Mouse (Mus musculus): ENCODE measurements around the gene Plxdc2. TPM values are rescaled to one million over a fixed set of nuclear protein-coding genes. Genes with fewer than 3 reads are reported as not detected.

The Plxdc2 gene
- polyA plus RNA-seq, 1 experiment from 2014 or later, result 29.6 TPM

DNA sequence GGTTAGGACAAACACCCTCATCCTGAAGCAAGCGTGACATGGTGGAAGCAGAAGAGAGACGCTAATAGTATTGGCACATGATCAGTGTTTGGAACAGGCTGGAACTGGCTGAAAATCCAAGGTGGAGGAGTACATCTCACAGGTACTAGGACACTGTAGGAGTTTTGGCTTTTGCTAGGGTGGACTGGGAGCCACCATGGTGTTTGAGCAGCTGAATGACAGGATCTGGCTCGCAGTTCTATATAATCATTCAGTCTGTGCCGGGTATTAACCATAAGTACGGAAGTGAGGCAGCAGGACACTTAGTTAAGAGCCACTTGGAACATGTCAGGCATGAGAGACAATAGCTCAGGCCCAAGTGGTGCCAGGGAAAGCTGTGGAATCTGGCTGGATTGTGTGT is 82.9 kb downstream of the Plxdc2 start:
- Histone ChIP-seq H3K9ac (no peak overlapping the region), H3K4me1 (no peaks in the 10 kb centered on the region), H3K9me3 (no peaks in the 10 kb centered on the region), H3K36me3 (no peaks in the 10 kb centered on the region), H3K27ac (no peak overlapping the region), H3K4me3 (no peak overlapping the region), H3K27me3 (no peaks in the 10 kb centered on the region), H3K4me2 (no peak overlapping the region)
- WGBS, result 88% methylated on average over 5 of the region's 5 CpGs
- ATAC-seq (ENCODE audit: insufficient number of reproducible peaks, insufficient read depth, low FRiP score, low TSS enrichment, low read depth), result no peak

DNA sequence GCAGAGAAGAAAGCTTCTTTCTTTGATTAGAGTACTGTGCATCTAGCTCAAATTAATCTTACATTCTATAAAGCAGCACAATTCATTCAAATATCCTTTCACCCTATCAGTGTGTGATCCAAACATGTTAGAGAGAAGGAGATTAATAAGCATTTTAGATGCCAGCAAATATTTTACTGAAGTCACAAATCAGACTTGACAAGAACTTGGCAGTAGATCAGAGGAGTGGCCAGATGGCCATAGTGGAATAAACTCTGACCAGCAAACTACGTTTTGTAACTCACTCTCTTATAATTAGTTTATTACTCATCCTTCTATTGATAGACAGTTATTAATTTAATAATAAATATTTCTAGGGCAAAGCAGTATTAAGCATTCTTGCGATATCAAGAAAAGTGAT is 86.5 kb downstream of the Plxdc2 start:
- no peak overlapping the region for H3K9ac ChIP-seq
- no peaks in the 10 kb centered on the region for H3K36me3 ChIP-seq
- ATAC-seq (ENCODE audit: insufficient number of reproducible peaks, insufficient read depth, low FRiP score, low TSS enrichment, low read depth), result no peak
- 76% methylated on average over 2 of the region's 2 CpGs for WGBS
- no peak overlapping the region for H3K4me2 ChIP-seq
- H3K27ac ChIP-seq, result no peak overlapping the region
- no peaks in the 10 kb centered on the region for H3K9me3 ChIP-seq
- H3K27me3 ChIP-seq, result no peaks in the 10 kb centered on the region
- H3K4me3 ChIP-seq, result no peak overlapping the region
- H3K4me1 ChIP-seq, result no peaks in the 10 kb centered on the region

DNA sequence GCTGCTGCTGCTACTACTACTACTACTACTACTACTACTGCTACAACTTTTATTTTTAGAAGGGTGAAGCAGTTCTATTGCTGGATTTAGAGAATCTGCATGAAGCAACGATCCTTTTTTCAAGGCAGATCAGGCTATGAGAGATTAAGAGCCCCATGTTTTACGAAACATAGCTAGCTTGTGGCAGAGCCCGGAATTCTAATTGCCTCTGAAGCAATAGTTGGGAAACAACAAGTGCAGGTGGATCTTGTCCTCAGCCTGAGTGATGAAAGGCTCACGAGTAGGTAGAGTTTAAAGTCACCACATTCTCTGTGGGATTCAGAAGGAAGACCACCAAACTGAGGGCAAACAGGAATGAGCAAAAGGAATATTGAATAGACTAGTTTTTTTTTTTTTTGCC is 91.8 kb downstream of the Plxdc2 start:
- H3K4me2 ChIP-seq, result no peak overlapping the region
- no peak overlapping the region for H3K9ac ChIP-seq
- H3K27ac ChIP-seq, result no peak overlapping the region
- H3K27me3 ChIP-seq, result no peaks in the 10 kb centered on the region
- no peak overlapping the region for H3K4me3 ChIP-seq
- 80% methylated on average over 4 of the region's 4 CpGs for WGBS
- H3K9me3 ChIP-seq, result no peaks in the 10 kb centered on the region
- peaks cover 10% of the 10 kb centered on the region for H3K4me1 ChIP-seq
- ATAC-seq (ENCODE audit: insufficient number of reproducible peaks, insufficient read depth, low FRiP score, low TSS enrichment, low read depth), result no peak
- no peaks in the 10 kb centered on the region for H3K36me3 ChIP-seq

DNA sequence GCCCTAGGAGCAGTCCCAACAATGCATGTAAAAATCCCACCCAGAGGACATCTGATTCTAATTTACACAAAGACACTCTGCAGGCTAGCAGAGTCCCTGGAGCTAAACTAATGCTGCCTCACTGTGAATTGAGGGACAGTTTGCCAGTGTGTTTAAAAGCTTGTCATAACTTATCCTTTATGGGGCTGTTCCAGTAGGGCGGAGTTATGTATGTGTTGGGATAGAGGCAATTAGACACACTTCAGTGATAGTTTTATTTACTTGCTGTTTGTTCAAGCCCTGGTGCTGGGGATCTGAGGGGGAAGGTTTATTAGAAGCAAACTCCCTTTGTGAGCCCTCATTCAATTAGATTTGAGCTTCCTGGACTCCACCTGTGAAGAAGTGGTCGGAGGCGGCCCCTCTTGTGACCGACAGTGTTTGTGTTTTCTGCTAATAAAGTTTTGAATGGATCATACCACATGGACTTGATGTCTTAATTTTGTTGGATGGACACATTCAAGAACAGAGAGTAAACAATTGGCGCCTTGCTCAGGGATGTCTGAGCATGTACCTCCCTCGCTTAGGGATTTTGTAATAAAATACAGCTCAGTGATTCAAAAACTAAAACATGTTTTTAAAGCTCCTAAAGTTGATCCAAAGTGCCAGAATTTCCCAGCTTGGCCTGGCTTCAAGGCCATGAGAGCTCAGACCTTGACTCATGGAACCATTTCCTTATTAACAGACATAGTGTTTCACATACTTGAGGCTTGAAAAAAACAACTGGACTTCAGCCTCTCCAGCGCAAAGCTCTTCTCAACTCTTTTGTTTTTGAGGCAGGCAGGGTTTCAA is 94.9 kb downstream of the Plxdc2 start:
- Histone ChIP-seq H3K9me3 (no peaks in the 10 kb centered on the region), H3K27ac (peak overlapping the region; percentile 22), H3K4me3 (no peak overlapping the region), H3K4me2 (peak overlapping the region; percentile 19), H3K36me3 (no peaks in the 10 kb centered on the region), H3K4me1 (peaks cover 10% of the 10 kb centered on the region), H3K27me3 (no peaks in the 10 kb centered on the region), H3K9ac (no peak overlapping the region)
- 24% methylated on average over 7 of the region's 7 CpGs for WGBS
- ATAC-seq (ENCODE audit: insufficient number of reproducible peaks, insufficient read depth, low FRiP score, low TSS enrichment, low read depth), result peak; percentile 62

DNA sequence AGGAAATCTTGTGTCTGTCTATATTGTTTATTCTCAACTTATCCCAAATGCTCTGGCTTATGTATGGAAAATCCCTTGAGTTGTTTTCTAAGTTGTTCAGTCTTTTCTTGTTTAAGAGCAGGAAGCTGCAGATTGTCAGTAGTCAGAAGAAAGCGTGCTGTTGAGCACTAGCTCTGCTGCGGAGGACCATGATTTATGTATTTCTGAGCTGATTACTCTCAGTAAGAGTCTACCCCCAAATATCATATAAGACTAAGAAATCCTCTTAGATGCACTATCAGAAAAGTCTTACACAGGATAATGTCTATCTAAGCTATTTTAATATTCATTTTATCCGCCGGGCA is 95.5 kb downstream of the Plxdc2 start:
- H3K4me2 ChIP-seq, result no peak overlapping the region
- H3K27ac ChIP-seq, result no peak overlapping the region
- H3K9me3 ChIP-seq, result no peaks in the 10 kb centered on the region
- no peak for ATAC-seq (ENCODE audit: insufficient number of reproducible peaks, insufficient read depth, low FRiP score, low TSS enrichment, low read depth)
- no peak overlapping the region for H3K9ac ChIP-seq
- H3K4me1 ChIP-seq, result peaks cover 10% of the 10 kb centered on the region
- no peaks in the 10 kb centered on the region for H3K27me3 ChIP-seq
- H3K36me3 ChIP-seq, result no peaks in the 10 kb centered on the region
- WGBS, result 74% methylated on average over 4 of the region's 4 CpGs
- H3K4me3 ChIP-seq, result no peak overlapping the region

DNA sequence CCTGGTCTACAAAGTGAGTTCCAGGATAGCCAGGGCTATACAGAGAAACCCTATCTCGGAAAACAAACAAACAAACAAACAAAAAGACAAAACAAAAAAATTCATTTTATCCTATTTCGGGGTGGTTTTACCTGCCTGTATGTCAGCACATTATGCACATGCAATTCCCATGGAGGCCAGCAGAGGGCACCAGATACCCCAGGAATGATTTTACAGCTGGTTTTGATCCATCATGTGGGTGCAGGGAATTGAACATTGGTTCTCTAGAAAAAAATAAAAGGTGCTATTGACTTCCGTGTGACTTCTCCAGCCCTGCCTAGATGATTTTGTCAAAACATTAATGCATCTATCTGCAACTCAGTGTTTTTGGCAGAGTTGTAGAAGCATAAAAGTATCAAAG is 96.0 kb downstream of the Plxdc2 start:
- Histone ChIP-seq H3K4me1 (peaks cover 10% of the 10 kb centered on the region), H3K4me3 (no peak overlapping the region), H3K27me3 (no peaks in the 10 kb centered on the region), H3K27ac (no peak overlapping the region), H3K36me3 (no peaks in the 10 kb centered on the region), H3K4me2 (no peak overlapping the region), H3K9me3 (no peaks in the 10 kb centered on the region), H3K9ac (no peak overlapping the region)
- no peak for ATAC-seq (ENCODE audit: insufficient number of reproducible peaks, insufficient read depth, low FRiP score, low TSS enrichment, low read depth)
- WGBS, result 91% methylated on average over 3 of the region's 3 CpGs

DNA sequence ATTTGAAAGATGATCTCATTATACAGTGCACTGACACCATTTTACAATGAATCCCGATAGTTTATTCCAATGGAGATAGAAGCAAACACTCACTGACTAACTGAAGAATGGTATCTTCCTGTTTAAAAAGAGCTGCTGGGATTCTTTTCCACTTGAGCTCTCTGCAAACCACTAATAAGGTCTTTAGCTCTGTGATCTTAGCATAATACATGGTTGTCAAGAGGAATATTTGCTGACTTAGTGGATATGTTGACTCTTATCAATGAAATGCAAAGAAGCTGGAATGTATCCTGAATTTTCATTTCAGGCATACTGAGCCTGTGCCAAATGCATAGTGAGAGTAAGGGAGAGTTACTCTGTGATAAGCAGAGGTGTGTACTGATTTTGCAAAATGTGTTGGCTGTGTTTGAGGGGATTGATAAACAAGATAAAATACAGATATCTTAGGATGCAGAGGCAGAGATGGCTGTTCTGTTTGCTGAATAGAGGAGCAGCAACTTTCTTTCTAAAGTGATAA is 100.2 kb downstream of the Plxdc2 start:
- Histone ChIP-seq H3K4me3 (no peak overlapping the region), H3K27me3 (no peaks in the 10 kb centered on the region), H3K9ac (no peak overlapping the region), H3K27ac (no peak overlapping the region), H3K4me2 (no peak overlapping the region), H3K4me1 (peaks cover under 1% of the 10 kb centered on the region; the same call in 1 of the 2 replicates), H3K9me3 (no peaks in the 10 kb centered on the region), H3K36me3 (no peaks in the 10 kb centered on the region)
- WGBS, result 85% methylated on average over 1 of the region's 1 CpGs
- ATAC-seq (ENCODE audit: insufficient number of reproducible peaks, insufficient read depth, low FRiP score, low TSS enrichment, low read depth), result no peak

DNA sequence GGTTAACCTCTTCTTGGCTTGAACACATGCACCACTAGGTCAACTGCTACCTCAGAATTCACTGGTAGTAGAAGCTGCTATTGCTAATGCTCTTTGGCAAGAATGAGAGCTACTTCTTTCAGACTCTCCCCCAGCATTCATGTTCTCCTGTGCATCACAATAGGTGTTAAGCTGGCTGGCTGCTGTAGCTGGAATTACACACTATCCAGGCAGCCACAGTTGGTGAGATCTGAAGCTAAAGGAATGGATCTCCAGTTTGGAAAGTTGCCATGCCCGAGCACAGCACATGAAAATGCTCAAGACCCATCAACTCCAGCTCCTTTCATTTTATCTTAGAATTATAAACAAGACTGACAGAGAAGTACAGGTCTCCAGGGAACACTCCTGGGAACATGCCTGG is 103.4 kb downstream of the Plxdc2 start:
- Histone ChIP-seq H3K9ac (no peak overlapping the region), H3K36me3 (no peaks in the 10 kb centered on the region), H3K27ac (no peak overlapping the region), H3K27me3 (no peaks in the 10 kb centered on the region), H3K9me3 (no peaks in the 10 kb centered on the region), H3K4me3 (no peak overlapping the region), H3K4me1 (no peaks in the 10 kb centered on the region), H3K4me2 (no peak overlapping the region)
- WGBS, result 75% methylated on average over 1 of the region's 1 CpGs
- ATAC-seq (ENCODE audit: insufficient number of reproducible peaks, insufficient read depth, low FRiP score, low TSS enrichment, low read depth), result no peak

DNA sequence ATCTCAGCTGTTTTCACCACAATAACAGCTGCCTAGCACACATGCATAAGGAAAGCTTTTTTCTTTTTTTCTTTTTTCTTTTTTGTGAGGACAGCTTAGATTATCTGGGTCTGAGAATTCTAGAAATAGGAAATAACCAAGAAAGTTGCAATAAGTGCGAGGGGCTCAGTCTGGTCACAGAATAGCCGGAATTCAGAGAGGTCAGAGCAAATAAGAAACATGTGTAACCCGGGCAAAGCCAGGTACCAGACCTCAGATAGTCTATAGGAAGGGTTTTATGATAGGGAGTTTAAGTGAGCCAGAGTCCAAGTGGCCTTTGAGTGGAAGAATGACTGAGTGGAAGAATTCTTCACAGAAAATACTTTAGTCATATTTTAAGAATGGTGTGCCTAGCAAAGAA is 114.0 kb downstream of the Plxdc2 start:
- no peak for ATAC-seq (ENCODE audit: insufficient number of reproducible peaks, insufficient read depth, low FRiP score, low TSS enrichment, low read depth)
- H3K9ac ChIP-seq, result no peak overlapping the region
- no peaks in the 10 kb centered on the region for H3K4me1 ChIP-seq
- WGBS, result 25% methylated on average over 3 of the region's 3 CpGs
- no peak overlapping the region for H3K4me3 ChIP-seq
- no peaks in the 10 kb centered on the region for H3K27me3 ChIP-seq
- H3K4me2 ChIP-seq, result no peak overlapping the region
- H3K27ac ChIP-seq, result no peak overlapping the region
- H3K36me3 ChIP-seq, result no peaks in the 10 kb centered on the region
- H3K9me3 ChIP-seq, result no peaks in the 10 kb centered on the region

DNA sequence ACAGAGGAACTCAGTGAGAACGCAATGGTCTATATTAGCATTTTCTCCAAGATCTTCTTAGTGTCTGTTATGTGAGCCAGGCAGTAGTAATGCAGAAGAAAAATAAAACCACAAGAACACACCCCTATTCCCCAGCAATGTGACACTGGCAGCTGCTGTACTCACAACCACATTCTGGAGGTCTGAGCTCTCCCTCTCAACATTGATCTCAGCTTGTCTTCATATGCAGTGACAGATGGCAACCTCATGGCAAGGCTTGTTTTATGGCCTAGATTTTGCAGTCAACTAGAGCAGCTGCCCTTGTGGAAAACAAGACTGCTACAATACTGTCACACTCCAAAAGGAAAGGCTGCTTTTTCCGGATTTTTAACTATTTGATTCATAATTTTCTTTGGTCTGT is 127.8 kb downstream of the Plxdc2 start:
- no peaks in the 10 kb centered on the region for H3K36me3 ChIP-seq
- ATAC-seq (ENCODE audit: insufficient number of reproducible peaks, insufficient read depth, low FRiP score, low TSS enrichment, low read depth), result peak; percentile 43; the same call in 1 of the 2 replicates
- peaks cover 13% of the 10 kb centered on the region; the same call in 1 of the 2 replicates for H3K4me1 ChIP-seq
- no peaks in the 10 kb centered on the region for H3K9me3 ChIP-seq
- H3K27ac ChIP-seq, result no peak overlapping the region
- H3K9ac ChIP-seq, result no peak overlapping the region
- no peaks in the 10 kb centered on the region for H3K27me3 ChIP-seq
- no peak overlapping the region for H3K4me2 ChIP-seq
- WGBS, result 44% methylated on average over 2 of the region's 2 CpGs
- no peak overlapping the region for H3K4me3 ChIP-seq

DNA sequence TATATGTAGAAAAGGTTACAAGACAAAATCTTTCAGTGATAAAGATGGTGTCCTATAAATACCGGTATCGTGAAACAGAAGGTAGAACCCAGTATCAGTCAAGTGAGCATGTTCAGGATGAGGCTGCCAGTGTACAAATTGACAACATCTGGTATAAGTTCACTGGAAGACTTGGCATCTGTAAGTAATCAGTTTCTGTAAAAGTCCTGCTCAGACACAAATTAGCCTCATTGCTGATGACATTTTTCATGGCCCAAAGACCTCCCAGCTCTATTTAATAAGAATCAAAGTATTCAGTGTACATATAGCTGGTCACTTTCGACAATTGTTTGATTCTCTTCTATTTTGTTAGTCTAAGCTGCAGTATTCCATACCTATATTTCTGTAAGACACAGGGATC is 129.9 kb downstream of the Plxdc2 start:
- 21% methylated on average over 3 of the region's 3 CpGs for WGBS
- Histone ChIP-seq H3K9ac (no peak overlapping the region), H3K27me3 (0 out of 2 replicates have a peak, but pooled peaks cover 3% of the 10 kb centered on the region), H3K4me2 (0 out of 2 replicates have a peak overlapping the region, but pooled peaks have one; percentile 18), H3K36me3 (no peaks in the 10 kb centered on the region), H3K4me1 (peaks cover 13% of the 10 kb centered on the region; the same call in 1 of the 2 replicates), H3K9me3 (no peaks in the 10 kb centered on the region), H3K27ac (no peak overlapping the region), H3K4me3 (no peak overlapping the region)
- no peak for ATAC-seq (ENCODE audit: insufficient number of reproducible peaks, insufficient read depth, low FRiP score, low TSS enrichment, low read depth)

DNA sequence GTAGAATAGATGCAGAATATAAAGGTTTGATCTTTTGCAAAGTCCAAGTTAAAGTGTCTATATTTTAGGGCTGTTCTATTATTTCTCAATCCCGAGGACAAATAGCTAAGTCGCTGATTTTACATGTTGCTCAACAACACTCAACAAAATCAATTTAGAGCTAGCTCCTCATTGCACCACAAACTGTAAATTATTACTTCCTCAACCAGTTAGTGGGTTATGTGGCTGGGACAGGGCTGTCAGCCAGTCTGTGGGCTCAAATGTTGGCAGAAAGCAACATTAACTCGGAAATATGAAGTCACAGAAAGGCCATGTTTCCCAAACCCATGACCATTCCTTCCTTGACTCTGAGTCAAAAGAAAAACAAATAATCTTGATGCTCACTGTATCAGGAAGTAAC is 135.1 kb downstream of the Plxdc2 start:
- no peak overlapping the region for H3K9ac ChIP-seq

More for the DNA sequence above, 135.1 kb downstream of the Plxdc2 start:
- 69% methylated on average over 3 of the region's 3 CpGs for WGBS
- Histone ChIP-seq H3K36me3 (no peaks in the 10 kb centered on the region), H3K4me2 (no peak overlapping the region), H3K4me3 (no peak overlapping the region), H3K9me3 (no peaks in the 10 kb centered on the region), H3K4me1 (peaks cover under 1% of the 10 kb centered on the region; the same call in 1 of the 2 replicates), H3K27ac (no peak overlapping the region), H3K27me3 (0 out of 2 replicates have a peak, but pooled peaks cover 3% of the 10 kb centered on the region)
- ATAC-seq (ENCODE audit: insufficient number of reproducible peaks, insufficient read depth, low FRiP score, low TSS enrichment, low read depth), result no peak
